ENCODE assay signal across 24 mouse cellular contexts in genomic region chr11:117427808-117428510, GRCm38 (mm10). TPM values are rescaled to one million over a fixed set of nuclear protein-coding genes. Genes with fewer than 3 reads are reported as not detected.
DNase-seq lines count a peak whose midpoint lies in the region; ATAC-seq and TF ChIP-seq lines count a peak whose summit lies in the region.
"Had no signal": no experiment of that assay in that cellular context is flagged by ENCODE, and none has a peak within 500 bp of the region (broad histone marks: within the 10 kb centered on the region; RNA-seq: fewer than 3 reads in every experiment).

No protein-coding gene starts in this region.

- no peak for ATAC-seq in forebrain, embryonic 11.5 days (replicated peaks; ENCODE audit: low FRiP score)
- ATAC-seq in midbrain, embryonic 11.5 days (ENCODE audit: low FRiP score), result no peak
- ATAC-seq in midbrain, postnatal 0 days (ENCODE audit: low FRiP score), result no peak
- ATAC-seq in limb, embryonic 11.5 days (ENCODE audit: insufficient number of reproducible peaks, low FRiP score, low TSS enrichment, low read depth), result no peak
- ATAC-seq: forebrain, embryonic 16.5 days had no signal

- peaks cover 55% of the 10 kb centered on the region for H3K4me1 ChIP-seq in forebrain, embryonic 10.5 days
- no peaks in the 10 kb centered on the region for H3K4me1 ChIP-seq in forebrain, embryonic 11.5 days (replicated peaks; ENCODE audit: control insufficient read depth, insufficient read depth, low read length)
- peaks cover 4% of the 10 kb centered on the region; the same call in 1 of the 2 replicates for H3K4me1 ChIP-seq in midbrain, embryonic 11.5 days (ENCODE audit: control insufficient read depth, insufficient read depth, low read length)
- H3K4me1 ChIP-seq in midbrain, postnatal 0 days (ENCODE audit: insufficient read depth, low read length), result no peaks in the 10 kb centered on the region
- peaks cover 13% of the 10 kb centered on the region for H3K4me1 ChIP-seq in limb, embryonic 11.5 days (ENCODE audit: control insufficient read depth, insufficient read depth, low read length)

- H3K27ac ChIP-seq in forebrain, embryonic 10.5 days, result peak overlapping the region; percentile 63
- H3K27ac ChIP-seq in forebrain, embryonic 11.5 days (ENCODE audit: low read depth, low read length), result no peak overlapping the region
- no peak overlapping the region for H3K27ac ChIP-seq in midbrain, embryonic 11.5 days (ENCODE audit: low read depth, low read length)
- no peak overlapping the region for H3K27ac ChIP-seq in midbrain, postnatal 0 days (ENCODE audit: low read depth, low read length)
- H3K27ac ChIP-seq in limb, embryonic 11.5 days (replicated peaks; ENCODE audit: low read depth, low read length), result peak overlapping the region; percentile 45; the same call in 1 of the 2 replicates
- H3K27ac ChIP-seq: macrophage; stomach, embryonic 15.5 days had no signal

- TF ChIP-seq CTCF in midbrain, postnatal 0 days (IDR thresholded peaks at IDR 0.05), result no peak

- no peaks in the 10 kb centered on the region for H3K36me3 ChIP-seq in forebrain, embryonic 10.5 days (replicated peaks)
- no peaks in the 10 kb centered on the region for H3K36me3 ChIP-seq in forebrain, embryonic 11.5 days (ENCODE audit: control insufficient read depth, insufficient read depth, low read length)
- no peaks in the 10 kb centered on the region for H3K36me3 ChIP-seq in midbrain, embryonic 11.5 days (ENCODE audit: control insufficient read depth, insufficient read depth, low read length)
- H3K36me3 ChIP-seq in midbrain, postnatal 0 days (ENCODE audit: insufficient read depth, low read length), result no peaks in the 10 kb centered on the region
- no peaks in the 10 kb centered on the region for H3K36me3 ChIP-seq in limb, embryonic 11.5 days (ENCODE audit: control insufficient read depth, insufficient read depth, low read length)
- H3K36me3 ChIP-seq: stomach, embryonic 15.5 days had no signal

- no peak for DNase-seq in forebrain, embryonic 10.5 days (ENCODE audit: extremely low spot score, low spot score)
- DNase-seq in forebrain, embryonic 11.5 days (ENCODE audit: low spot score), result no peak
- DNase-seq in midbrain, embryonic 11.5 days (ENCODE audit: low spot score, missing footprints), result peak; percentile 73
- no peak for DNase-seq in midbrain, postnatal 0 days (ENCODE audit: low spot score)
- DNase-seq in limb, embryonic 11.5 days (ENCODE audit: low spot score), result no peak
- DNase-seq in adrenal gland, postnatal 25 days, result no peak
- DNase-seq in ovary, postnatal 36 days (ENCODE audit: low spot score), result no peak
- DNase-seq in layer of hippocampus, postnatal 25 days (ENCODE audit: extremely low spot score in 1 of 2, low spot score in 1 of 2), result no peak
- DNase-seq: adrenal gland, postnatal 14 days; cerebellum, adult 9-10 months; heart, postnatal 4 days; kidney, adult 18-20 months; kidney, postnatal 14 days; lung, embryonic 14.5 days; midbrain, embryonic 14.5 days; right cerebral cortex, adult 18-20 months; thymus, adult 2 months had no signal

- 79% methylated on average over 17 of the region's 17 CpGs for WGBS in forebrain, embryonic 10.5 days
- 87% methylated on average over 17 of the region's 17 CpGs for WGBS in forebrain, embryonic 11.5 days
- 89% methylated on average over 17 of the region's 17 CpGs for WGBS in midbrain, embryonic 11.5 days
- 82% methylated on average over 17 of the region's 17 CpGs for whole genome bisulfite sequencing in midbrain, postnatal 0 days
- WGBS in limb, embryonic 11.5 days, result 58% methylated on average over 17 of the region's 17 CpGs

- H3K4me3 ChIP-seq in forebrain, embryonic 10.5 days, result no peak overlapping the region
- no peak overlapping the region for H3K4me3 ChIP-seq in forebrain, embryonic 11.5 days (ENCODE audit: low read depth, low read length)
- H3K4me3 ChIP-seq in midbrain, embryonic 11.5 days (ENCODE audit: low read depth, low read length), result no peak overlapping the region
- H3K4me3 ChIP-seq in midbrain, postnatal 0 days (ENCODE audit: low read depth, low read length), result no peak overlapping the region
- no peak overlapping the region for H3K4me3 ChIP-seq in limb, embryonic 11.5 days (ENCODE audit: low read depth, low read length)
- H3K4me3 ChIP-seq: erythroblast, embryonic 14.5 days; stomach, embryonic 15.5 days had no signal

- H3K27me3 ChIP-seq in forebrain, embryonic 10.5 days (ENCODE audit: poor library complexity, severe bottlenecking), result 0 out of 2 replicates have a peak, but pooled peaks cover 7% of the 10 kb centered on the region
- H3K27me3 ChIP-seq in forebrain, embryonic 11.5 days (ENCODE audit: control insufficient read depth, insufficient read depth, low read length), result no peaks in the 10 kb centered on the region
- H3K27me3 ChIP-seq in midbrain, embryonic 11.5 days (ENCODE audit: control insufficient read depth, insufficient read depth, low read length), result no peaks in the 10 kb centered on the region; the same call in 1 of the 2 replicates
- no peaks in the 10 kb centered on the region for H3K27me3 ChIP-seq in midbrain, postnatal 0 days (ENCODE audit: insufficient read depth, low read length)
- H3K27me3 ChIP-seq in limb, embryonic 11.5 days (ENCODE audit: control insufficient read depth, insufficient read depth, low read length), result no peaks in the 10 kb centered on the region
- H3K27me3 ChIP-seq: stomach, embryonic 15.5 days had no signal

- no peak overlapping the region for H3K9ac ChIP-seq in forebrain, embryonic 11.5 days (ENCODE audit: low read length)
- H3K9ac ChIP-seq in midbrain, embryonic 11.5 days (ENCODE audit: low read length), result no peak overlapping the region
- no peak overlapping the region for H3K9ac ChIP-seq in midbrain, postnatal 0 days (replicated peaks; ENCODE audit: low read length, poor library complexity, severe bottlenecking)
- H3K9ac ChIP-seq in limb, embryonic 11.5 days (ENCODE audit: low read length), result no peak overlapping the region
- H3K9ac ChIP-seq: lung, embryonic 14.5 days; stomach, embryonic 15.5 days had no signal

- H3K9me3 ChIP-seq in forebrain, embryonic 10.5 days, result peaks cover 2% of the 10 kb centered on the region; the same call in 1 of the 2 replicates
- no peaks in the 10 kb centered on the region for H3K9me3 ChIP-seq in forebrain, embryonic 11.5 days (ENCODE audit: control insufficient read depth, low read length)
- H3K9me3 ChIP-seq in midbrain, embryonic 11.5 days (ENCODE audit: control insufficient read depth, low read length), result no peaks in the 10 kb centered on the region
- no peaks in the 10 kb centered on the region for H3K9me3 ChIP-seq in midbrain, postnatal 0 days (ENCODE audit: low read length)
- H3K9me3 ChIP-seq in limb, embryonic 11.5 days (ENCODE audit: control insufficient read depth, low read length), result no peaks in the 10 kb centered on the region
- H3K9me3 ChIP-seq: stomach, embryonic 15.5 days had no signal

- H3K4me2 ChIP-seq in forebrain, embryonic 11.5 days (ENCODE audit: low read depth, low read length, severe bottlenecking), result no peak overlapping the region
- H3K4me2 ChIP-seq in midbrain, embryonic 11.5 days, result no peak overlapping the region
- no peak overlapping the region for H3K4me2 ChIP-seq in midbrain, postnatal 0 days (ENCODE audit: low read depth, low read length, poor library complexity, severe bottlenecking)
- H3K4me2 ChIP-seq in limb, embryonic 11.5 days (ENCODE audit: low read depth, severe bottlenecking), result no peak overlapping the region
- H3K4me2 ChIP-seq: lung, embryonic 14.5 days; stomach, embryonic 15.5 days had no signal

RNA-seq across cellular contexts. Expression of gene Gm11733, which starts 56.2 kb away (rescaled TPM):
- not detected in 2 replicates for polyA plus RNA-seq in forebrain, embryonic 10.5 days (2016; fragmentation: Nextera tagmentation; extraction: Ambion mirVana)
- polyA plus RNA-seq in forebrain, embryonic 11.5 days (2014; fragmentation: Nextera tagmentation; extraction: Ambion mirVana), result not detected in 2 replicates
- polyA plus RNA-seq in midbrain, embryonic 11.5 days (2014; fragmentation: Nextera tagmentation; extraction: Ambion mirVana), result 0.25 TPM in 1 of 2 replicates, not detected in the other
- total RNA-seq in midbrain, postnatal 0 days (2014; rRNA removed), result 0.38 TPM in 1 of 2 replicates, not detected in the other
- 0.07 TPM in 1 of 2 replicates, not detected in the other for polyA plus RNA-seq in midbrain, postnatal 0 days (2015; fragmentation: Nextera tagmentation; extraction: Ambion mirVana)
- not detected in 2 replicates for polyA plus RNA-seq in limb, embryonic 11.5 days (2014; fragmentation: Nextera tagmentation; extraction: Ambion mirVana)
- total RNA-seq in adrenal gland, postnatal 25 days (2021), result not detected in 2 replicates
- total RNA-seq in layer of hippocampus, postnatal 25 days (2021), result under 1 TPM; 0.12 to 0.26 TPM
- total RNA-seq: adrenal gland, postnatal 14 days; gastrocnemius, postnatal 36 days; heart, postnatal 4 days; liver, adult 2 months had no signal
- polyA plus RNA-seq: erythroblast, embryonic 14.5 days; forebrain, embryonic 16.5 days; liver, adult 2 months; macrophage; spleen, adult 2 months; stomach, embryonic 15.5 days; thymus, adult 2 months had no signal

Comparison
In these comparisons a context has a peak if more than half of its experiments do, and no peak if none do; other contexts are left out.
1. H3K27ac ChIP-seq: peak in forebrain, embryonic 10.5 days (single experiment) and limb, embryonic 11.5 days (single experiment); none in forebrain, embryonic 11.5 days (single experiment), midbrain, embryonic 11.5 days (single experiment) and midbrain, postnatal 0 days (single experiment).